Mouse (Mus musculus) neutrophil, adult 59 days (primary cell): Measurements from ENCODE around the gene Vmn1r125. TPM values are rescaled to one million over a fixed set of nuclear protein-coding genes. Genes with fewer than 3 reads are reported as not detected.

Experiments used
- total RNA-seq, 2 experiments: library from RNA; stranded (reverse); gene quantifications; 1 replicate in 1 of 2; 2 replicates in 1 of 2; pipeline ENCODE4 v1.2.4; 2023

The Vmn1r125 gene
- not detected for total RNA-seq

DNA sequence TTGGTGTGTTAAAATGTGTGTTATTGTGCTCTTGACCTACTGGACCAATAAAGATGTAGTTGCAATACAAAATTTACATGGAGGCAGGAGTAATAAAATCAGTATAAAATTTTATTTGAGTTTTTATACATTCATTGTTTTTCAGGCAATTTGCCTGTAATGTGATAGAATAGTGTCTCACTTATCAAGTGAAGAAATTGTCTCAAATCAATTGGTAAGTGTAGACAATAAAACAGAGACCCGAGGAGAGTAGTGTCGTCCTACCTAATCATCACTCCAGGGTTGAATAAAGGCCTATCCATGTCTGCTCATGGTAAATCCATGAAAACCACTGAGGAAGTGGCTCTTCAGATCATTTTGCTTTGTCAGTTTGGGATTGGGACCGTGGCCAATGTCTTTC lies at the start of gene Vmn1r125:
TSS of gene Vmn1r125 (plus strand) at position 301 of the 400 bp plus-strand sequence.

DNA sequence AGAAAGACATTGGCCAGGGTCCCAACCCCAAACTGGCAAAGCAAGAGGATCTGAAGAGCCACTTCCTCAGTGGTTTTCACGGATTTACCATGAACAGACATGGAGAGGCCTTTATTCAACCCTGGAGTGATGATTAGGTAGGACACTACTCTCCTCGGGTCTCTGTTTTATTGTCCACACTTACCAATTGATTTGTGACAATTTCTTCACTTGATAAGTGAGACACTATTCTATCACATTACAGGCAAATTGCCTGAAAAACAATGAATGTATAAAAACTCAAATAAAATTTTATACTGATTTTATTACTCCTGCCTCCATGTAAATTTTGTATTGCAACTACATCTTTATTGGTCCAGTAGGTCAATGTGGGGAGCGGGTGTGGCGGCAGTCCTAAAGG lies 11.5 kb upstream of the Vmn1r125 start, which contains the start of gene Vmn1r124:
TSS of gene Vmn1r124 (minus strand) at position 101 of the 400 bp plus-strand sequence.

GRCm38 (mm10) chr7:21301367-21301766 lies 29.4 kb downstream of the Vmn1r125 start, which contains the start of gene Vmn1r126:
Gene Vmn1r126 (minus strand): TSS chr7:21301467.

GRCm38 (mm10) chr7:21319761-21320160 lies 47.8 kb downstream of the Vmn1r125 start, which contains the start of gene Vmn1r127:
Gene Vmn1r127 (minus strand): TSS chr7:21319861.

Other genes starting within 250 kb of the Vmn1r125 start
- gene Vmn1r120, start 218.4 kb upstream of the Vmn1r125 start, total RNA-seq: not detected
- gene Vmn1r121, start 173.7 kb upstream of the Vmn1r125 start, total RNA-seq: not detected
- gene Vmn1r122, start 138.1 kb upstream of the Vmn1r125 start, total RNA-seq: not detected
- gene Vmn1r123, start 110.0 kb upstream of the Vmn1r125 start, total RNA-seq: not detected
- gene Gm5157, start 81.8 kb upstream of the Vmn1r125 start, total RNA-seq: not detected
- gene Vmn1r124, start 11.6 kb upstream of the Vmn1r125 start, total RNA-seq: not detected
- gene Vmn1r126, start 29.3 kb downstream of the Vmn1r125 start, total RNA-seq: not detected
- not detected for gene Vmn1r127, start 47.7 kb downstream of the Vmn1r125 start, total RNA-seq
- not detected for gene Vmn1r128, start 77.2 kb downstream of the Vmn1r125 start, total RNA-seq
- gene Vmn1r129, start 89.1 kb downstream of the Vmn1r125 start, total RNA-seq: not detected
- not detected for gene Gm6882, start 160.6 kb downstream of the Vmn1r125 start, total RNA-seq
- gene Vmn1r130, start 239.6 kb downstream of the Vmn1r125 start, total RNA-seq: not detected